ENCODE assay signal across 7 mouse cellular contexts in genomic region chr16:32200256-32201003, GRCm38 (mm10). TPM values are rescaled to one million over a fixed set of nuclear protein-coding genes. Genes with fewer than 3 reads are reported as not detected.
A peak's percentile ranks its signal among the peaks of the same experiment; 100 is the strongest.
DNase-seq lines count a peak whose midpoint lies in the region; ATAC-seq and TF ChIP-seq lines count a peak whose summit lies in the region.

No protein-coding gene starts in this region.

- TF ChIP-seq CTCF in bone marrow, adult 2 months (IDR thresholded peaks at IDR 0.05; ENCODE audit: control insufficient read depth, insufficient read depth, low read length), result no peak

- peaks cover 2% of the 10 kb centered on the region; the same call in 1 of the 2 replicates for H3K4me1 ChIP-seq in bone marrow, adult 2 months (ENCODE audit: control insufficient read depth, insufficient read depth, low read length)

- DNase-seq in CD8-positive naive resting alpha-beta T cell, adult 2 months (ENCODE audit: low read depth in 2 of 2, low spot score in 2 of 2), result peak; percentile 38 to 42
- peak; percentile 48 for DNase-seq in kidney, adult 18-20 months
- DNase-seq in lung, postnatal 10 days, result peak; percentile 75
- DNase-seq in spleen, adult 18-20 months, result peak; percentile 35 to 44
- no peak for DNase-seq in urinary bladder, postnatal 36 days (ENCODE audit: low spot score in 2 of 2)

- peak overlapping the region; percentile 89 for H3K4me3 ChIP-seq in bone marrow, adult 2 months (replicated peaks; ENCODE audit: control insufficient read depth, low read depth, low read length)

- ATAC-seq in granulocyte monocyte progenitor cell, adult 5-6 weeks (replicated peaks; ENCODE audit: poor library complexity, severe bottlenecking), result peak; percentile 18

- WGBS in bone marrow, adult 2 months, result 50% methylated on average over 21 of the region's 21 CpGs

- no peak for TF ChIP-seq POLR2A in bone marrow, adult 2 months (IDR thresholded peaks at IDR 0.05; ENCODE audit: borderline replicate concordance, control insufficient read depth, low read depth, low read length)

- peak overlapping the region; percentile 92 for H3K27ac ChIP-seq in bone marrow, adult 2 months (ENCODE audit: control insufficient read depth, insufficient read depth, low read depth, low read length, poor library complexity)

RNA-seq across cellular contexts. Expression of gene Bex6, which starts 20.8 kb away (rescaled TPM):
- 3.3 and 6.1 TPM in 2 replicates for polyA plus RNA-seq in bone marrow, adult 2 months (2011; ENCODE audit: insufficient read depth, insufficient read length, low replicate concordance, missing spikeins)
- total RNA-seq in granulocyte monocyte progenitor cell, adult 5-6 weeks (2014; fragmentation: Nextera tagmentation), result 102 and 159 TPM in 2 replicates
- 86.7 and 90.4 TPM in 2 replicates for total RNA-seq in granulocyte monocyte progenitor cell, adult 5-6 weeks (2017)

RNA-seq across cellular contexts. Expression of gene Nrros, which starts 35.0 kb away (rescaled TPM):
- polyA plus RNA-seq in bone marrow, adult 2 months (2011; ENCODE audit: insufficient read depth, insufficient read length, low replicate concordance, missing spikeins), result 22.6 and 50.5 TPM in 2 replicates
- 185 and 192 TPM in 2 replicates for total RNA-seq in granulocyte monocyte progenitor cell, adult 5-6 weeks (2014; fragmentation: Nextera tagmentation)
- 110 and 119 TPM in 2 replicates for total RNA-seq in granulocyte monocyte progenitor cell, adult 5-6 weeks (2017)

RNA-seq across cellular contexts. Expression of gene Fbxo45, which starts 46.5 kb away (rescaled TPM):
- 4.4 and 6.0 TPM in 2 replicates for polyA plus RNA-seq in bone marrow, adult 2 months (2011; ENCODE audit: insufficient read depth, insufficient read length, low replicate concordance, missing spikeins)
- total RNA-seq in granulocyte monocyte progenitor cell, adult 5-6 weeks (2014; fragmentation: Nextera tagmentation), result 10.8 and 17.9 TPM in 2 replicates
- 21.9 and 22.5 TPM in 2 replicates for total RNA-seq in granulocyte monocyte progenitor cell, adult 5-6 weeks (2017)

RNA-seq across cellular contexts. Expression of gene Wdr53, which starts 46.6 kb away (rescaled TPM):
- polyA plus RNA-seq in bone marrow, adult 2 months (2011; ENCODE audit: insufficient read depth, insufficient read length, low replicate concordance, missing spikeins), result 14.0 and 15.5 TPM in 2 replicates
- total RNA-seq in granulocyte monocyte progenitor cell, adult 5-6 weeks (2014; fragmentation: Nextera tagmentation), result 13.5 and 22.1 TPM in 2 replicates
- 12.9 and 16.0 TPM in 2 replicates for total RNA-seq in granulocyte monocyte progenitor cell, adult 5-6 weeks (2017)

Comparison
In these comparisons a context has a peak if more than half of its experiments do, and no peak if none do; other contexts are left out.
1. DNase-seq: peak in CD8-positive naive resting alpha-beta T cell, adult 2 months (2 of 2), kidney, adult 18-20 months (single experiment), lung, postnatal 10 days (single experiment) and spleen, adult 18-20 months (2 of 2); none in urinary bladder, postnatal 36 days (0 of 2).